Mouse (Mus musculus) CD4-positive, CD25-positive, alpha-beta regulatory T cell (primary cell): ENCODE results near the gene Tm9sf2. TPM values are rescaled to one million over a fixed set of nuclear protein-coding genes. Genes with fewer than 3 reads are reported as not detected.

Source experiments
- polyA plus RNA-seq: library from polyadenylated mRNA; unstranded; fragments of 100-300 nt; shearing (Covaris generic); gene quantifications from one replicate; pipeline ENCODE4 v1.2.1, GENCODE M21; 2017

Tm9sf2 gene
- polyA plus RNA-seq = 168 TPM

DNA sequence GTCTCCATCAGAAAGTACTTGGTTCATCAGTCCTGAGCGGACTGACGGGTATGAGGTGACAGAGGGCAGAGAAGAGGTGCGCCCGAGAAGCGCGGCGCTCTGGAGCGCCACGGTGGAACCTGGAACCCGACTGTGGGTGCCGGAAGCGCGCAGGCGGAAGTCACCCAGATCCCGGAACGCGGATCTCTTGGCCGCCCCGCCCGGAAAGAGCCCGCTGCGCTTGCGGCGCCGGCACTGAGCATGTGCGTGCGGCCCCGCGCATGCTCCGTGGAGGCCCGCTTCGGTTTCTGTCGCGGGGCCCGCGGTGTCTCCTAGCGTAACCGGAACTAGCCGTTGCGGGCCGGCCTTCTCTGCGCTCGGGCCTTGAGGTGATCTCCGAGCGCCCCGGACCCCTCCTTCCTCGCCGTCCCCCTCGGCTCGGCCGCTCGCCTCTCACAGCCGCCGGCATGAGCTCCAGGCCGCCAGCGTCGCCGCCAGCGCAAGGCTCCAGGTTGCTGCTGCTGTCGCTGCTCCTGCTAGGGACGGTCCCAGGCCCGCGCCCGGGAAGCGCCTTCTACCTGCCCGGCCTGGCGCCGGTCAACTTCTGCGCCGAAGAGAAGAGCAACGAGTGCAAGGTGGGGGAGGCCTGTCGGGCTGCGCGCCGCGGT lies at the start of gene Tm9sf2:
TSS of gene Tm9sf2 (plus strand) at position 217 of the 647 bp plus-strand sequence.

GRCm38 (mm10) chr14:122181078-122181814 lies 74.4 kb downstream of the Tm9sf2 start, which contains the start of gene Clybl:
Clybl (plus strand) TSS chr14:122181704.

Other genes starting within 250 kb of the Tm9sf2 start
- 189 TPM for gene Ubac2, start 228.4 kb upstream of the Tm9sf2 start, polyA plus RNA-seq
- gene Gpr18, start 191.3 kb upstream of the Tm9sf2 start, polyA plus RNA-seq = 97.4 TPM
- 74.9 TPM for gene Gpr183, start 141.8 kb upstream of the Tm9sf2 start, polyA plus RNA-seq
- 0.19 TPM for gene Timm8a2, start 72.4 kb upstream of the Tm9sf2 start, polyA plus RNA-seq
- 11.2 TPM for gene Clybl, start 74.7 kb downstream of the Tm9sf2 start, polyA plus RNA-seq